Mouse (Mus musculus) cerebellum, adult 2 months (tissue): Measurements from ENCODE around the gene Immp2l.

Experiments used
- CTCF ChIP-seq: fragments of 200-500 bp; IDR thresholded peaks from 2 replicates; pipeline ENCODE4 v1.5.1; 2011; ENCODE audit warnings: low read depth, mild to moderate bottlenecking, control low read depth, low read length, moderate library complexity, borderline replicate concordance; ENCODE audit not compliant: insufficient read depth
- POLR2A ChIP-seq: fragments of 200-500 bp; IDR thresholded peaks from 2 replicates; pipeline ENCODE4 v1.6.1; 2011; ENCODE audit warnings: low read length, control low read depth, borderline replicate concordance; ENCODE audit not compliant: insufficient read depth

GRCm38 (mm10) chr12:41111456-41111855, 87.6 kb downstream of the Immp2l start:
- TF ChIP-seq CTCF = no peak
- TF ChIP-seq POLR2A = no peak
